Comparison of ENCODE assay signal across 8 mouse cellular contexts in the genomic region with DNA sequence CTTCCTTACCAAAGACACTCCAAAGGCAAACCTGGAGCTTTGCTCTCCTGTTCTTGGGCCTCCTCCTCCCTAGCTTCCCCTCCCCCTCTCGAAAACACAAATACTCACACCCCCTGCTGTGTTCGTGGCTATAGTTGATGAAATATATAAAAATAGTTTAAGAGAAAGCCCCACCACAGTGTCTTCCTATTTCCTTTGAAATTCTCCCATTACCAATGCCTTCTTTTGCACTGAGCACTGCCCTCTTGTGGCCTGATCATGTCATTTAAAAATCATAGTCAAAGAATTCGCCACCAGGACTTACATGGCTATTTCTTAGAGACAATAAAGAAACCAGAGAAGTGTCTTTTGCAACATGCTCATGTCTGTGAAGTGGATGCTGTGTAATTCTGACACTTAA.
DNase-seq lines count a peak whose midpoint lies in the region; TF ChIP-seq lines count a peak whose summit lies in the region.

No protein-coding gene starts in this region.

- no peaks in the 10 kb centered on the region for H3K79me2 ChIP-seq in heart, adult 2 months (replicated peaks; ENCODE audit: control insufficient read depth, insufficient read depth, low read length)

- H3K4me3 ChIP-seq in heart, adult 2 months = no peak overlapping the region

- no peak for TF ChIP-seq EP300 in heart, adult 2 months (IDR thresholded peaks at IDR 0.05; ENCODE audit: insufficient read depth, low read depth, low read length)

- no peaks in the 10 kb centered on the region for H3K27me3 ChIP-seq in heart, adult 2 months (ENCODE audit: control insufficient read depth, insufficient read depth, low read length)

- no peaks in the 10 kb centered on the region for H3K4me1 ChIP-seq in heart, adult 2 months (ENCODE audit: control insufficient read depth, insufficient read depth, low read length)

- TF ChIP-seq POLR2A in heart, adult 2 months (IDR thresholded peaks at IDR 0.05; ENCODE audit: insufficient read depth, low read depth, low read length) = no peak

- no peak for DNase-seq in heart, adult 2 months
- no peak for DNase-seq in heart, adult 9 months (ENCODE audit: low spot score in 2 of 2)
- peak; percentile 4 for DNase-seq in thymus, postnatal 14 days
- no peak for DNase-seq in thymus, postnatal 25 days
- peak; percentile 59 for DNase-seq in embryo, embryonic 10 days (ENCODE audit: low spot score)
- peak; percentile 59 to 62 for DNase-seq in left cerebral cortex, adult 18-20 months (ENCODE audit: low spot score in 2 of 2)
- DNase-seq in right cerebral cortex, adult 2 months (ENCODE audit: low spot score in 2 of 2) = peak; percentile 62 to 76
- DNase-seq in natural killer cell, adult 2 months (ENCODE audit: low spot score in 2 of 2) = no peak

- WGBS in heart, adult 2 months = 20% methylated on average over 3 of the region's 3 CpGs

- no peaks in the 10 kb centered on the region for H3K36me3 ChIP-seq in heart, adult 2 months (ENCODE audit: control insufficient read depth, insufficient read depth, low read length)

- intact Hi-C loops in heart, adult 2 months (cut with DNase I) = loop anchor here (1.0 kb wide), 1 partner anchor 143 kb away; no protein-coding TSS in a partner anchor

- TF ChIP-seq CTCF in heart, adult 2 months (IDR thresholded peaks at IDR 0.05) = peak; percentile 76

- H3K27ac ChIP-seq in heart, adult 2 months = no peak overlapping the region

- H3K9ac ChIP-seq in heart, adult 2 months (ENCODE audit: low read depth, low read length) = no peak overlapping the region

Comparison
In these comparisons a context has a peak if more than half of its experiments do, and no peak if none do; other contexts are left out.
1. DNase-seq: peak in thymus, postnatal 14 days (single experiment), embryo, embryonic 10 days (single experiment), left cerebral cortex, adult 18-20 months (2 of 2) and right cerebral cortex, adult 2 months (2 of 2); none in heart, adult 2 months (0 of 2), heart, adult 9 months (0 of 2), thymus, postnatal 25 days (single experiment) and natural killer cell, adult 2 months (0 of 2).